Mouse (Mus musculus) layer of hippocampus, adult 11-12 months (tissue): ENCODE measurements around the gene Htr5b.

ENCODE experiments used
- DNase-seq: peaks from one replicate; pipeline ENCODE4 v3.0.0; 2022; ENCODE audit warnings: low spot score

Htr5b gene

DNA sequence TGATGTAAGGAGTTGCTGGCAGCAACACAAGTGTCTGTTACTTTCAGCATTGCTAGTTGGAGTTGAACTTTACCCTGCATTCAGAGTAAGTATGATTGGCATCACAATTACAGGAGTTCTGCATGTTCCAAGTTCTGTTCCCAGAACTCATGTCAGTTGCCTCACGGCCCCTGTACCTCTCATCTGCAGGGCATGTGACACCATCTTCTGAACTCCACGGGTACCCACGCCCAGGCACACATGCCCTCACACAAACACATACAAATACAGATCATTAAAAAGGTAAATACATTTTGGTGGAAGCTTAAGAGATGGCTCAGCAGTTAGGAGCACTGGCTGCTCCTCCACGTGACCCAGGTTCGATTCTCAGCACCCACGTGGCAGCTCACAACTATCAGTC lies 41.5 kb downstream of the Htr5b start:
- DNase-seq = no peak

DNA sequence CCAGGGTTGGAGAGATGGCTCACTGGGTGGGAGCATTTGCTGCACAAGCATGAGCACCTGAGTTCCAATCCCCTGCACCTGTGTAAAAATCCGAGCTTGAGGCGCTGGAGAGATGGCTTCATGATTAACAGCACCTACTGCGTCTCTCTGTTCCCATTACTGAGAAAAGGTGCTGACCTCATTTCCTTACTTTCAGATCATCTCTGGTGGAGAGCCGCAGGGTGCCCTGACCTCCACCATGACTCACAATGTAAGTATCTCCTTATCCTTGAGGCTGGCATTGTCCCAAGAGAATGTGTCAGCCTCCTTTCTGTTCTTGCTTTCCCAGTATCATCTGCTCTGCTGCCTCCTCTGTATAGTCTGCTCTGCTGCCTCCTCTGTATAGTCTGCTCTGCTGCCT lies 45.2 kb downstream of the Htr5b start:
- DNase-seq = no peak

DNA sequence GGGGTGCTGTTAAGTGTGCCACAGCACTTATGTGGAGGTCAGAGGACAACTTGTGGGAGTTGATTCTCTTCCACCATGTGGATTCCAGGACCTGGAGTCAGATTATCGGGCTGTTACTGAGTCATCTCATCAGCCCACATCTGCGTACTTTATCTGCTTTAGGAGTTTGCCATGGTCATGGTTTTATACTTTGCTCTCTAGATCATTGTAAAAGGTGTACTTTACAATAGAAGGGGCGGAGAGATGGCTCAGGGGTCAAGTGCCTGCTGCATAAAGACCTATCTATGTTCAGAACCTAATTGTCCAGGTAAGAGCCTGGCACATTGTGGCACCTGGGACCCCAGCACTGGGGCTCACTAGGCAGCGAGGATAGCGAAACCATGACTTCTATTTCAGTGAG lies 48.9 kb downstream of the Htr5b start:
- no peak for DNase-seq

DNA sequence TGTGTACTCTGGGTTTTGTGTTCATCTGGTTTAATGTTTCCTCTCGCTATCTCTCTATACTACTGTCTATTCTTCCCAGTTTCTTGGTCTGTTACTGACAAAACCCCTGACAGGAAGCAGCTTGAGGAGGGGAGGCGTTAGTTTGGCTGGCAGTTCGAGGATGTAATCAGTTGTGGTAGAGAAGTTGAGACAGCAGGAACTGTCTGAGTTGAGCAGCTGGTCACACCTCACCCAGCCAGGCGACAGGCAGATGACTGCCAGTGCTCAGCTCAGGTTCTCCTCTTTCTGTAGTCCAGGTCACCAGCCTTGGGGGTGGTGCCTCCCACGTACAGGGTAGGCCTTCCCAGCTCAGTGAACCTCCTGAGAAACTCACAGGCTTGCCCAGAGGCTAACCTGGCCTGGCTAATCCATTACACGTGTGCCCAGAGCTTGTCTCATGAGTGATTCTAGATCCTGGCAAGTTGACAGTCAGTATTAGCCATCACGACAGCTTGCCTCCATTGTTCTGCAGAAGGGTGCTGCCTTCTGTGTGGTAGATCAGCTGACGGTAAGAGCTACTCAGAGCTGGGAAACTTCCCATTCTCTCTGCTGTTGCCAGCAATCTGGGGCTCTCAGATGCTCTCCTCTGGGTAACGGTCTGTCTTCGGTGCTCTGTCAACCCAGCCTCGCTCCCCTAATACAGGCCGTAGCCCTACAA lies 49.8 kb downstream of the Htr5b start:
- peak; percentile 79 for DNase-seq

DNA sequence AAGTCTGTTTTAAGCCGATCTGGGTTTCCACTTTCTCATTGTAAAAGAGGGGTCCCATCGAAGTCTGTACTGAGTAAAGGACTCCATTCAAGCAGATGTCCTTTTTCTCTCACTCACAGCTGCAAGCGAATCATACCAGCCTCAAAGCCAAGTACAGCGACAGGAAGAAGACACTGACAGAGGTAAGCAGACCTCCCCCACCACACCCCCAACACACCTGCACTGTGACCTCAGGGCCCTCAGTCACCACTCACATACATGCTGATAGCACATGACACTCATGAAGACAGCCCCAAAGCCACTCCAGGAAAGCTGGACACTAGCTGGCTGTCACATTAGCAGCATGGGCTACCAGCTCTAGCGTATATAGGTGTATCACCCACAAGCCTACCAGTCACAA lies 50.5 kb downstream of the Htr5b start:
- no peak for DNase-seq

DNA sequence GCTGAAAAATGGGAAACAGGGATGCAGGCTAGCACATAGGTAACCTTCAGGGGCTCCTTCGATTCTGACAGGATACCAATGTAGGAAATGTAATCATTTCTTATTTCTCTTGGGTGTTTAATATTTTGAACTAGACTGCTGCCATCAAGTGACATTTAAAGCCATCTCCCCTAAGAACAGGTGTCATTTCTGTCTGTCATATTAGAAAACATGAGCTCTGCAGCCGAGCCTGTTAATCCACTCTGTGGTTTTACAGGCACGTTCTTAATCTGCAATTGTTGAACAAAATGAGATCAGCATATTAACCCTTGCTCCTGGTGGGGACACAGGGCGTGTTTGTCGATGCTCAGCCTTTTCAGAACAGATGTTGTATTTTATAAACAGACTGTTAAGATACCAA lies 56.8 kb downstream of the Htr5b start:
- DNase-seq = no peak

DNA sequence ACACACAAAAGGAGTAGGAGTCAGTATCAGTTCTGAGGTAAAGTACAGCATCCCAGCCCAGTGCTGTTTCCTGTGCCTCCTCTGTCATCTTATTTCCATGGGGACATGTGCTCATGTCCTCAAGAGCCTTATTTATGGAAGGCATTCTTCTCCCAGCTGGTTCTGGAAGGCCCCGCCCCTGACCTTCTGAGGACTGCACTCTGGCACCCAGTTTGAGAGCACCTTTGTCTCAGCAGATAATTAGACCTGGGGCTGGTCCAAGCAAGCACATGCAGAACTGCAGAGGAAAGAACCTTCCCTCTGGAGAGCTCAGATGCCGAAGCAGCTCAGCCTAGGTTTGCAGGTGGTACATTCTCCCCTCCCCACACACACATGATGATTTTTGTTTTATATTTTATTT lies 60.0 kb downstream of the Htr5b start:
- no peak for DNase-seq

DNA sequence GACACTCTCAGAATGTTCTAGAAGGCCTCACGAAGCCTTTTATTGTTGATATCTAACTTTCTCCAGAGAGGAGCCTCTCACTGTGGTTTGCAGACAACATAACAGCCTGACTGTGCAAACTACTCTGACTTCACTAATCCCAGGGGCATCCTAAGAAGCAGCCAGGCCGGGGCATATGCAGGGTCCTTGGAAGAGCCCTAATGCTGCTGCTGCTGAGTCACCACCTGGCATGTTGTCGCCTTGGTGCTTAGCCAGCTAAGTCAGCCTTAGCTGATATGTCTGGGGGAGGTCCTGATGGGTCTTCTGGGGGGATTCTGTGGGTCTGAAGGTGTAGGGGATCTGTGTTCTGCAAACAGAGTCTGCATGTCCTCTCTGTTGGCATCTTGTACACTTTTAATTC lies 62.0 kb downstream of the Htr5b start:
- DNase-seq = no peak

DNA sequence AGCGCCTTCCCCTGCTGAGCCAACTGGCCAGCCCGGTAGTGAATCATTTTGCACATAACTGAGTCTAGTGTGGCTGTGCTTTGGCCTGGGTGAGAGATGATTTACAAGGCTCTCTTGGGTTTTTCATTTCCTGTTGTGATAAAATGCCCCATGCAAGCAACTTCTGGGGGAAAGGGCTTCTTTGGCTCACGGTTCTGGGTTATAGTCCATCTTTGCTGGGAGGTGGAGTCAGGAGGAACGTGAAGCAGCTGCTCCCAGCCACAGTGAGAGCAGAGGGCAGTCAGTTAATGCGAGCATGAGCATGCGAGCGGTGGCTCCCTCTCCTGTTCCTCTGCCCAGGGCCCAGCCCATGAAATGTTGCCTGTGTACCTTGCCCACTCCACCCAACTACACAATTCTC lies 64.5 kb downstream of the Htr5b start:
- DNase-seq = no peak

DNA sequence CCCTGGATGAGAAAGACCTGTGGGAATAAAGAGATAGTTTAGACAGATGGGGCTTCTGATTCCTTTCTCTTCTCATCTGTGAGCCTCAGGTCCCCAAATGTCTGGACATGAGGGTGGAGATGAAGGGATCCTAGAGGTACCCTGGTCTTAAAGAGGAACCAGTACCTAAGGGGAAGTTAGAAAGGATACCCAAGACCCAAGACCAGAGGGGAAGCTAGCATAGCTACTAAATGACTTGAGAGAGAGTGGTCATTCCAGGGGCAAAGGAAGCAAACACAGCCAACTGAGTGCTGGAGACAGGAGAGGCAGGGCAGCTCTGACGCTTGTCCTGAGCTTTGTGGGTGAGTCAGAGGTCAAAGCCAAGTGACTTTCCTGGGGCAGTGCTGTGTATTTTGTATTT lies 65.6 kb downstream of the Htr5b start:
- no peak for DNase-seq

DNA sequence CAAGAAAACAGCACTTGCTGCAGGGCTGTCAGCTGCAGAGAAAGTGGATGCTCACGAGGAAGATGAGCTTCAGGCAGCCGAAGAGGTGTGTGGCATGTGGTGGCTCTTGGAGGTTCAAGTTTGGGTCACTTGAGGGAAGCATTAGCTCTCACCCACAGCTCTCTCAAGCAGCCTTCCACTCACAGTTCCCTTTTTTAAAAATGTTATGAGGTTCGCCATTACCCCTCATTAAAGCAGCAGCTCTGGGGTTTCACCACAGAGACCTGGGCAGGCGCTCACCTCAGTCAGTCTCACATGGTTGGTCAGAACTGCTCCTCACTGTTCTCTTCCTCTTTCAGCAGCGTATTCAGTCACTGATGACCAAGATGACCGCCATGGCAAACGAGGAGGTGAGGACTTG lies 66.4 kb downstream of the Htr5b start:
- no peak for DNase-seq

DNA sequence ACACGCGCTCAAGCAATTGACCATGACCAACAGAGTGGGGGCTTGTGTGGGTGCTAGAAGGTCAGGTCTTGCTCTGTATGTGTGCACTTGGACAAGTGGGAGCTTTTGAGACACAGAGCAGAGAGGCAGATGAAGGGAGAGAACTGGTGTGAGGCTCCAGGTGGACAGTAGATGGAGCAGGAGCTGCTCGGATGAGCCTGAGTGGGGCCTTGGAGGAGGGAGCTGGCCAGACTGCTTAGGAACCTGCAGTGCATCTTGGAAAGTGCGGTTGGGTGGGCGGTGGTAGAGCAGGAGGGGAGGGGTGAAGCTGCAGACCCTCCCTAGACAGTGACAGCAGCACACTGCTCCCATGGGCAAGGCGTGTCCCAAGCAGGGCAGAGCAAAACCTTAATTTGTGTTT lies 68.2 kb downstream of the Htr5b start:
- no peak for DNase-seq
